Mouse (Mus musculus) intestine, embryonic 14.5 days (tissue): Measurements from ENCODE around the gene Sephs2. TPM values are rescaled to one million over a fixed set of nuclear protein-coding genes. Genes with fewer than 3 reads are reported as not detected.
A peak's percentile ranks its signal among the peaks of the same experiment; 100 is the strongest.

Source experiments
- ATAC-seq: fragments of 200-750 bp; cut with Nextera tagmentation; replicated peaks from 2 replicates; pipeline ENCODE4 v1.8.0; 2017; ENCODE audit warnings: low read depth, moderate number of reproducible peaks, moderate TSS enrichment, moderate library complexity; ENCODE audit not compliant: low FRiP score, low TSS enrichment
- DNase-seq: peaks from one replicate; pipeline ENCODE4 v3.0.0-alpha.2; 2018; ENCODE audit warnings: low spot score
- H3K27ac ChIP-seq: fragments of 300-500 bp; sonication (generic); 2 replicates; pipeline ENCODE4 v1.5.1; 2014; ENCODE audit warnings: low read depth, mild to moderate bottlenecking, control low read depth
- H3K27me3 ChIP-seq: fragments of 300-500 bp; sonication (generic); replicated peaks from 2 replicates; pipeline ENCODE4 v1.6.1; 2014; ENCODE audit warnings: low read length, control low read depth; ENCODE audit not compliant: control insufficient read depth, insufficient read depth
- H3K36me3 ChIP-seq: fragments of 300-500 bp; sonication (generic); 2 replicates; pipeline ENCODE4 v1.6.1; 2014; ENCODE audit warnings: low read length, control low read depth; ENCODE audit not compliant: control insufficient read depth, insufficient read depth
- H3K4me1 ChIP-seq: fragments of 300-500 bp; sonication (generic); replicated peaks from 2 replicates; pipeline ENCODE4 v1.6.1; 2014; ENCODE audit warnings: low read length, control low read depth, mixed read lengths; ENCODE audit not compliant: control insufficient read depth, insufficient read depth
- H3K4me2 ChIP-seq: fragments of 300-500 bp; sonication (generic); 2 replicates; pipeline ENCODE4 v1.6.1; 2014; ENCODE audit warnings: low read length
- H3K4me3 ChIP-seq: fragments of 300-500 bp; sonication (generic); 2 replicates; pipeline ENCODE4 v1.5.1; 2014; ENCODE audit warnings: low read depth, low read length, control low read depth, mixed read lengths
- H3K9ac ChIP-seq: fragments of 300-500 bp; sonication (generic); 2 replicates; pipeline ENCODE4 v1.6.1; 2014; ENCODE audit warnings: mild to moderate bottlenecking, low read length
- H3K9me3 ChIP-seq: fragments of 300-500 bp; sonication (generic); 2 replicates; pipeline ENCODE4 v1.6.1; 2016; ENCODE audit warnings: low read length, control low read depth; ENCODE audit not compliant: control insufficient read depth
- WGBS: fragments of 180-500 bp; shearing (Covaris S2); extraction: QIAGEN DNeasy Blood & Tissue Kit; methylation state at CpG from one replicate; pipeline ENCODE4 v1.1.7; 2014; 5-methylcytosine and 5-hydroxymethylcytosine counted together
- polyA plus RNA-seq: library from polyadenylated mRNA; unstranded; fragments of >200 nt; fragmentation: Nextera tagmentation; extraction: Ambion mirVana; gene quantifications from 2 replicates; pipeline ENCODE4 v1.2.1, GENCODE M21; 2014

Sephs2 gene
- polyA plus RNA-seq, 1 experiment from 2014 or later, result 183 TPM

DNA sequence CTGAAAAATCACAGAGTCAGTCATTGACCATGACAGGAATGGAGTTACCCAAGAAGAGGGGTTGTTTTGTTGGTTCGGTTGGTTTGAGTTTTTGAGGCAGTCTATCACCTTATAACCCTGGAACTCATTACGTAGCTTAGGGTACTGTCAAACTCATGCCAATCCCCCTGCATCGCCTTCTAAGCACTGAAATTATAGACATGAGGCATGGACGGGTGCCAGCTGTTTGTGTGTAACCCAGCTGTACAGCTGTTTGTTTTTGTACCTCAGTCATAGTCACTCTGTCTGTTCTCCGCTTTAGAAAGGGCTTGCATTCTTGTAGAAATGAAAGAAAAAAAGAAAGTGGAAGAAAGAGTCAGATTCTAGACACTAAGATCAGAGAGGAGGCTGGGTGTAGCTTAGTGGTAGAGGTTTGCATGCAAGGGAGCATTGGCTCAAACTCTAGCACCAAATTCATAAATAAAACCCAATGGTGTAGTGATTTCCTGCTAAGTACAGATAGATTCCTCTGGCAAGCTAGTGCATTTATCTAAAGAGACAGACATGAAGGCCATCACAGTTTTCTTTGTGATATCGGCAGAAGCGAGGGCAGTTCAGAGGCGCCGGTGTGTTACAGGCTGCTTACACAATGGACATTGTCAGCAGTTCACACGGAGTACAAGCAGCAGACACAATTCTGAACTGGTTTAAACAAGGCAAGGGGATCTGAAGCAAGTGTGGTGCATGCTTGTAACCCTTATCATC is 11.5 kb downstream of the Sephs2 start:
- no peaks in the 10 kb centered on the region for H3K27me3 ChIP-seq
- H3K9me3 ChIP-seq, result no peaks in the 10 kb centered on the region
- peaks cover 1% of the 10 kb centered on the region; the same call in 1 of the 2 replicates for H3K36me3 ChIP-seq
- DNase-seq, result no peak
- ATAC-seq, result no peak
- peaks cover 3% of the 10 kb centered on the region; the same call in 1 of the 2 replicates for H3K4me1 ChIP-seq
- no peak overlapping the region for H3K4me3 ChIP-seq
- H3K4me2 ChIP-seq, result no peak overlapping the region
- WGBS, result 84% methylated on average over 10 of the region's 10 CpGs
- no peak overlapping the region for H3K9ac ChIP-seq
- H3K27ac ChIP-seq, result no peak overlapping the region

GRCm38 (mm10) chr7:127260309-127261111 is 13.3 kb downstream of the Sephs2 start, which contains the start of gene Dctpp1:
Gene Dctpp1 (minus strand): TSS chr7:127260709.
- peak; percentile 99 for ATAC-seq
- H3K27ac ChIP-seq, result peak within 1 kb of the TSS; percentile 57; the same call in 1 of the 2 replicates
- peaks cover 9% of the 10 kb centered on the region; the same call in 1 of the 2 replicates for H3K36me3 ChIP-seq
- peak; percentile 95 for DNase-seq
- H3K4me1 ChIP-seq, result peaks cover 3% of the 10 kb centered on the region; the same call in 1 of the 2 replicates
- H3K9ac ChIP-seq, result peak within 1 kb of the TSS; percentile 70
- H3K4me3 ChIP-seq, result peak within 1 kb of the TSS; percentile 74
- no peaks in the 10 kb centered on the region for H3K27me3 ChIP-seq
- under 1% methylated on average over 50 of the region's 50 CpGs for WGBS
- no peaks in the 10 kb centered on the region for H3K9me3 ChIP-seq
- H3K4me2 ChIP-seq, result peak within 1 kb of the TSS; percentile 83

- H3K36me3 ChIP-seq, result peaks cover 9% of the 10 kb centered on the region; the same call in 1 of the 2 replicates
- DNase-seq (no peak), ATAC-seq (no peak)
- H3K27ac ChIP-seq, result no peak overlapping the region
- H3K4me3 ChIP-seq, result peak overlapping the region; percentile 74
- peaks cover 10% of the 10 kb centered on the region for H3K4me1 ChIP-seq
- 75% methylated on average over 8 of the region's 8 CpGs for WGBS
- H3K4me2 ChIP-seq, result peak overlapping the region; percentile 83
- peak overlapping the region; percentile 70; the same call in 1 of the 2 replicates for H3K9ac ChIP-seq
- H3K27me3 ChIP-seq, result no peaks in the 10 kb centered on the region
- H3K9me3 ChIP-seq, result no peaks in the 10 kb centered on the region
These were observed 14.5 kb downstream of the Sephs2 start for GRCm38 (mm10) chr7:127259186-127259905.

DNA sequence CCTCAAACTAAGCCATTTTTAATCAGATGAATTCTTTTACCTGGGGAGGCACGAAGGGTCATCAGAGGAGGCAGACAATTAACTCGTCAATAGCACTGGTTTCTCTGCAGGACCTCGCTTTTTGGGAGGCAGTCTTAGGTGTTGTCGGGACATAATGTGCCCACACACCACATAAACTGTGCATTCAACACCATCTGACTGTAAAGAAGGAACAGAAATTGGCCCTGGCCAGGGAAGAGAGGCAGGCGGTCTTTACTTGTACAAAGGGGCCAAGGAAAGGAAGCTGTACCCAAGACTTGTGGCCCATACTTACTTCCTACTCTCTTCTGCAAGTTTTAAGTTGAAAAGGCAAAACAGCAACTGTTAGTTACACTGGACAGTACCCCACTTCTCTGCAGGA is 17.3 kb downstream of the Sephs2 start:
- peaks cover 10% of the 10 kb centered on the region for H3K4me1 ChIP-seq
- WGBS, result 90% methylated on average over 5 of the region's 5 CpGs
- no peak overlapping the region for H3K4me2 ChIP-seq
- H3K27ac ChIP-seq, result no peak overlapping the region
- H3K9ac ChIP-seq, result no peak overlapping the region
- ATAC-seq (no peak), DNase-seq (no peak)
- no peaks in the 10 kb centered on the region for H3K27me3 ChIP-seq
- H3K4me3 ChIP-seq, result no peak overlapping the region
- peaks cover 9% of the 10 kb centered on the region; the same call in 1 of the 2 replicates for H3K36me3 ChIP-seq
- no peaks in the 10 kb centered on the region for H3K9me3 ChIP-seq

- ATAC-seq (no peak), DNase-seq (no peak)
- Histone ChIP-seq H3K27ac (no peak overlapping the region), H3K9ac (no peak overlapping the region), H3K27me3 (no peaks in the 10 kb centered on the region), H3K4me1 (peaks cover 10% of the 10 kb centered on the region), H3K4me2 (no peak overlapping the region), H3K36me3 (peaks cover 9% of the 10 kb centered on the region; the same call in 1 of the 2 replicates), H3K9me3 (no peaks in the 10 kb centered on the region), H3K4me3 (no peak overlapping the region)
- WGBS, result 93% methylated on average over 2 of the region's 2 CpGs
These were observed 17.9 kb downstream of the Sephs2 start for GRCm38 (mm10) chr7:127255965-127256364.

GRCm38 (mm10) chr7:127255008-127255407 is 18.8 kb downstream of the Sephs2 start:
- ATAC-seq, result no peak
- H3K27ac ChIP-seq, result peak overlapping the region; percentile 88
- peaks cover 10% of the 10 kb centered on the region for H3K4me1 ChIP-seq
- peaks cover 11% of the 10 kb centered on the region for H3K36me3 ChIP-seq
- WGBS, result 16% methylated on average over 4 of the region's 4 CpGs
- H3K9me3 ChIP-seq, result no peaks in the 10 kb centered on the region
- peak overlapping the region; percentile 86 for H3K4me2 ChIP-seq
- H3K27me3 ChIP-seq, result no peaks in the 10 kb centered on the region
- peak overlapping the region; percentile 60 for H3K4me3 ChIP-seq
- no peak for DNase-seq
- H3K9ac ChIP-seq, result peak overlapping the region; percentile 73

GRCm38 (mm10) chr7:127253821-127254769 is 19.8 kb downstream of the Sephs2 start:
- Histone ChIP-seq H3K9ac (peak overlapping the region; percentile 73), H3K4me2 (peak overlapping the region; percentile 86), H3K4me3 (peak overlapping the region; percentile 60), H3K9me3 (no peaks in the 10 kb centered on the region), H3K36me3 (peaks cover 19% of the 10 kb centered on the region), H3K27ac (peak overlapping the region; percentile 88), H3K27me3 (no peaks in the 10 kb centered on the region), H3K4me1 (peaks cover 7% of the 10 kb centered on the region)
- ATAC-seq (peak; percentile 94), DNase-seq (peak; percentile 92)
- WGBS, result under 1% methylated on average over 136 of the region's 136 CpGs
